Mouse (Mus musculus) naive thymus-derived CD4-positive, alpha-beta T cell, adult 2 months (primary cell): Measurements from ENCODE around the gene Nrg3.
"Not testable (repeated sequence)": the region's sequence is repeated elsewhere in the genome, so short reads cannot be mapped to it uniquely, and the experiment has no call there.

ENCODE experiments used
- DNase-seq: peaks from one replicate; pipeline ENCODE4 v3.0.0-alpha.2; 2011; ENCODE audit warnings: low read depth

The Nrg3 gene

GRCm38 (mm10) chr14:39191946-39192345, 280.9 kb downstream of the Nrg3 start:
- DNase-seq: no peak

- no peak for DNase-seq
Observed at GRCm38 (mm10) chr14:39173709-39174108, 299.2 kb downstream of the Nrg3 start.

GRCm38 (mm10) chr14:39160140-39160539, 312.7 kb downstream of the Nrg3 start:
- no peak for DNase-seq

DNA sequence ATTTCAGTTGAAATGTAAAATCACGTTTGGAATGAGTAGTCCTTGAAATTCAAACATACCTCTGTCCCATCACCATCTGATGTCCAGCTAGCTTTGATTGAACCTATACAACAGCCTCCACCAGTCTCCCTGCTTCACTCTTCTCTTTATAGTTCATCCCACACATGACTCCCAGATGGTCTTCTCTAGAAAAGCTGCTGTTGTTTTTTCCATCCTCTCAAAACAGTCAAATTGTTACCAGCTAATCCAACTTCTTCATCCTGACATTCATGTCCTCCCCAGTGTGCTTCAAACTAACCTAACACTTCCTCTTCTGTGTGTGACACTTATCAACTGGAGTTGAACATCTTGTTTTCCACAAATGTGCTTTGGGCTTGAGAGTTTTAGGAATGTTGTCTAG, 317.4 kb downstream of the Nrg3 start:
- DNase-seq: no peak

- no peak for DNase-seq
Observed at GRCm38 (mm10) chr14:39129766-39130165, 343.1 kb downstream of the Nrg3 start.

GRCm38 (mm10) chr14:39117977-39118376, 354.9 kb downstream of the Nrg3 start:
- DNase-seq: no peak

DNA sequence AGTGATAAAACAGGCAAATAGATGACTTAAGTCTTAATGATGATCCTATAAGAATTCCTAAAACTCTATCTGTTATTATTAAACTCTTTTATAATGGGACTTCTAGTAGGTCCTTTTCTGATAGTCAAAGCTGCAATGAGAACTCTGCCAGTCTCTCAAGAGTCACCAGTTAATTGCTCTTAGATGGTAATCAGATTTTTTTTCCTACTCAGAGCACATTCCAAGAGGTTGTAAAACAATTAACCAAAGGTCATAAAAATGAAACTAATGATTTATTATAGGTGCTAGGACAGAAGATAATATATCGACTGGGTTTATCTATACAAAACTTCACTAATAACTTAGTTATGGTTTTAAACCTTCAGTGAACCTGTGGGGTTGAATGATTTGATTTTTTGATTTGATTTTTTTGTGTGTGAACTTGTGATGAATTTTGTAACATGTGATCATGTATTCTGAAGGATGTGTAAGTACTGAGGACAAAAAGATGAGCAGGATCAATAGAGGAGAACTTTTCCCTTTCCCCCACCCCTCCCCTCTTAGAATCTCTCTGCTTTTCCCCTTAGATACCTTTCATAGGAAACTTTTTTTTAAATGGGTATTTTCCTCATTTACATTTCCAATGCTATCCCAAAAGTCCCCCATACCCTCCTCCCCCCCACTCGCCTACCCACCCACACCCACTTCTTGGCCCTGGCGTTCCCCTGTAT, 356.2 kb downstream of the Nrg3 start:
- not testable (repeated sequence) for DNase-seq

- DNase-seq: no peak
Observed at GRCm38 (mm10) chr14:39109566-39109965, 363.3 kb downstream of the Nrg3 start.

GRCm38 (mm10) chr14:39106776-39107175, 366.1 kb downstream of the Nrg3 start:
- DNase-seq: no peak

DNA sequence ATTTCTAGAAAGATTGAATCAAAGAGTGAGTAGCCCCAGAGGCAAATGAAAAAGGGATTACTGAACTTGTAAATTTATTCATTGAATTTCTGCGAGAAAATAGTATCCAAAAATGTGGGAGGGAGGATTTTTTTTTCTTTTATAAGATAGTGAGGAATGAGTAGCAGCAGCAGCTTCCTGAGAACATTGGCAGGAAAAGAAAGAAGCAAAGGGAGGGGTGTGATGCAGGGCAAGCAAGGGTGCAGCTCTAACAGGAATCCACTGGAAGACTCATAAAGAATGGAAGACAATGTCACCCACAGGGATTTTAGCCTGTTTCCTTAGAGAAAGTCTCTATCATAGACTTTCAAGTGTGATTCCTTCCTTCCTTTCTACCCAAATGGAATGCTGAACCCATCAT, 377.7 kb downstream of the Nrg3 start:
- no peak for DNase-seq

DNA sequence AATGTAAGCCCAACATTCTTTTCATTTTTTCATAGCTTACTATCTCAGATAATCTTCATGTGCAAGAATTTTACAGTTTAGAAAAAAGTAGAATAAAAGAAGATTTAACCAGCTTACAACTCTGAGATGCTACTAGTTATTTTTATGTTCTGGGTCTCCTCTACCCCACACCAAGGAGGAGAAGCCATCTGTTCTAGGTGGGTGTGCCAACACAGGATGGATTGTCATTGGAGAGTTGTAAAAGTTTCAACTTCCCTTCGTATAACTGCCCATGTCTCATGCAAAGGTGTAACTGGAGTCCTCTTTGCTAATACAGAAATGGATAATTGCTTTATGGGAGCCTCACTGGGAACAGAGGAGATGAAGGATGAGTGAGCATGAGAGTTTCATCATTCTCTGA, 393.4 kb downstream of the Nrg3 start:
- DNase-seq: no peak

- no peak for DNase-seq
Observed at GRCm38 (mm10) chr14:39051542-39051941, 421.3 kb downstream of the Nrg3 start.

GRCm38 (mm10) chr14:39049021-39049420, 423.9 kb downstream of the Nrg3 start:
- DNase-seq: no peak

GRCm38 (mm10) chr14:39044290-39044689, 428.6 kb downstream of the Nrg3 start:
- DNase-seq: no peak

DNA sequence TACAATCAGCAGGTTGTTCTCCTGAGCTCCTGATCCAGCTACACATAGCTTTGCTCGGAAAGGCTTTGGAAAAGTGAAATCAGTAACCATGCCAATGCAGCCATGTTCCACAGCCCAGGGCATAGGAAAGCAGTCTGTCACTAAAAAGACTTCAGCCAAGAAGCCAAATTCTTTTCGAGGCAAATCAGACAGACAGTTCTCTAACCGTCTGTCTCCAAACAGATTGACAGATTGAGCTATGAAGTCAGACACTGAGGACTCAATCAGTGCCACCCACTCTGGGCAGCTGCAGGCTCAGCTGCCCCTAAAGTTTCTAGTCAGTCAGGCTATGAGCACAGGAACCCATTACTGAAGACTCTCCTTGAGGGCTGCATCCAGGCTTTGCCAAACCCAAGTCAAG, 429.1 kb downstream of the Nrg3 start:
- DNase-seq: no peak

DNA sequence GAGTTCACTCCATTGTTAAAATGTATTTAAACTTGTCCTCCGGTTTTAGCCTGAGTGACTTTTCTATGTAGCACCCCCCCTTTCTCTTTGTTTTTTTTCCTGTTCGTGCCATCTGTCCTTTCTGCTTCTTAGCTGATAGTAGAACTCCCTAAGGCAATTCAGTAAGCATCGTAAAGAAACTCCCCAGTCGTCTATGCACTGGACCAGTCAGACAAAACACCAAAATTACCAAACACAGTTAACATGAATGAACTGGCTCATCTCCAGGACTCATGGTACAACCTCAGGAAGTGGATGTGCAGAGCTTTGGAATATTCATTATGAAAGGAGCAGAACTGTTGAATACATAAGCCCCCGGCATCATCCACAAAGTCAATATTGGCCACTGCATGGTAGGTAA, 429.5 kb downstream of the Nrg3 start:
- DNase-seq: no peak

GRCm38 (mm10) chr14:39039046-39039445, 433.8 kb downstream of the Nrg3 start:
- no peak for DNase-seq

GRCm38 (mm10) chr14:39034482-39034881, 438.4 kb downstream of the Nrg3 start:
- no peak for DNase-seq

- DNase-seq: no peak
Observed at GRCm38 (mm10) chr14:39023065-39023464, 449.8 kb downstream of the Nrg3 start.

GRCm38 (mm10) chr14:39014126-39014525, 458.8 kb downstream of the Nrg3 start:
- DNase-seq: no peak

- DNase-seq: no peak
Observed at GRCm38 (mm10) chr14:38997843-38998242, 475.0 kb downstream of the Nrg3 start.

GRCm38 (mm10) chr14:38992574-38992866, 480.4 kb downstream of the Nrg3 start:
- no peak for DNase-seq

- DNase-seq: no peak
Observed at GRCm38 (mm10) chr14:38991847-38992573, 480.9 kb downstream of the Nrg3 start.

- no peak for DNase-seq
Observed at GRCm38 (mm10) chr14:38959367-38959766, 513.5 kb downstream of the Nrg3 start.
